13 mouse cellular contexts compared by ENCODE assay signal in the genomic region with DNA sequence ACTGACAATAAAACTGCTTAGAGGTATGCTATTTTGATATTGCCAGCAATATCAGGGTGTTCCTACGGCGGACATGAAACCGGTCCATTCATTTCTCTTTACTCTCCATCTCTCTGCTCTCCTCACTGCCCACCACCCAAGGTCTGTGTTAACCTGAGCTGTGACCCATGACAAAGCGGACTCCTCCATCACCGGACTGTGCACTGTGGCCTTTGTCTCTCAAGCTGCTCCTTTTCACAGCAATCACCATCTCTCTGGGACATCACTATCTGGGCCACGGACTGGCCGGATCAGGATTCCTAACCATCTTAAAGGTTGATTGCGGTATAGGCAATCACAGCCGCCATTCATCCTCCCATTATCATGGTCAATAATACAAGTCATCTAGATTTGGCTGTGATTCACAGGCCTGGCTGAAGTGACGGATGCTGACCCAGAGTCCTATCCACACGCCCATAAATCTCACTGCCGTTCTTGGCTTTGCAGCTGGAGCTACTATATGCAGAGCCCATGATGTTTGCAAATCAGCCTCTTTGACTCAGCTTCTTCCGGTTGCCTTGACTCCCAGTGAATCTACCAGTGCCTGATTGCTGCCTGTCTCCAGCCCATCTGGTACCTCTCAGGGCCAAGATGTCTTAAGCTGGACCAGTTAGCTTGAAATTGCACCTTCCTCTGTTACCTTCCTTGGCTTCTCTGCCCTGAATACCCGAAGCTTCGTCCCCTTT. TPM values are rescaled to one million over a fixed set of nuclear protein-coding genes. Genes with fewer than 3 reads are reported as not detected.
DNase-seq lines count a peak whose midpoint lies in the region.
"Had no signal": no experiment of that assay in that cellular context is flagged by ENCODE, and none has a peak within 500 bp of the region (broad histone marks: within the 10 kb centered on the region; RNA-seq: fewer than 3 reads in every experiment).

No protein-coding gene starts in this region.

- peak overlapping the region; percentile 13; the same call in 1 of the 2 replicates for H3K27ac ChIP-seq in midbrain, embryonic 10.5 days (replicated peaks)
- H3K27ac ChIP-seq: embryonic facial prominence, embryonic 15.5 days; kidney, embryonic 15.5 days; limb, embryonic 13.5 days had no signal

- WGBS in midbrain, embryonic 10.5 days, result 54% methylated on average over 15 of the region's 15 CpGs

- H3K9me3 ChIP-seq in midbrain, embryonic 10.5 days (replicated peaks), result peaks cover 5% of the 10 kb centered on the region; the same call in 1 of the 2 replicates
- H3K9me3 ChIP-seq: embryonic facial prominence, embryonic 15.5 days; kidney, embryonic 15.5 days had no signal

- no peaks in the 10 kb centered on the region for H3K36me3 ChIP-seq in midbrain, embryonic 10.5 days
- H3K36me3 ChIP-seq: embryonic facial prominence, embryonic 15.5 days; kidney, embryonic 15.5 days; limb, embryonic 13.5 days had no signal

- H3K27me3 ChIP-seq in midbrain, embryonic 10.5 days (ENCODE audit: low read depth, poor library complexity, severe bottlenecking), result peaks cover 5% of the 10 kb centered on the region; the same call in 1 of the 2 replicates
- H3K27me3 ChIP-seq: embryonic facial prominence, embryonic 15.5 days; kidney, embryonic 15.5 days had no signal

- H3K4me1 ChIP-seq in midbrain, embryonic 10.5 days, result peaks cover 31% of the 10 kb centered on the region
- H3K4me1 ChIP-seq: embryonic facial prominence, embryonic 15.5 days; limb, embryonic 13.5 days had no signal

- no peak overlapping the region for H3K4me3 ChIP-seq in midbrain, embryonic 10.5 days
- H3K4me3 ChIP-seq: embryonic facial prominence, embryonic 15.5 days; kidney, embryonic 15.5 days; limb, embryonic 13.5 days had no signal

- peak; percentile 54 for DNase-seq in embryo, embryonic 10 days (ENCODE audit: low spot score)
- no peak for DNase-seq in embryo, embryonic 9.5 days (ENCODE audit: extremely low spot score)
- peak; percentile 37 to 67 for DNase-seq in right cerebral cortex, postnatal 10 days (ENCODE audit: low spot score in 2 of 2)
- DNase-seq in right cerebral cortex, postnatal 36 days (ENCODE audit: low spot score in 2 of 2), result no peak
- peak; percentile 40 for DNase-seq in midbrain, embryonic 10.5 days (ENCODE audit: low spot score)
- no peak for DNase-seq in layer of hippocampus, postnatal 10 days (ENCODE audit: low spot score in 2 of 2)
- DNase-seq in left cerebral cortex, adult 8-10 months (ENCODE audit: low spot score in 2 of 2), result no peak
- no peak for DNase-seq in urinary bladder, adult 18-20 months (ENCODE audit: low spot score in 2 of 2)
- DNase-seq: heart, postnatal 4 days; lung, adult 2 months had no signal

RNA-seq across cellular contexts. Expression of a gene that starts 28.1 kb away (rescaled TPM):
- polyA plus RNA-seq in midbrain, embryonic 10.5 days (2016; fragmentation: Nextera tagmentation; extraction: Ambion mirVana), result 47.2 and 56.2 TPM in 2 replicates
- total RNA-seq in layer of hippocampus, postnatal 10 days (2021), result 10 to 100 TPM; 70.9 to 73.6 TPM
- total RNA-seq in left cerebral cortex, adult 8-10 months (2022), result 10 to 100 TPM; 43.1 to 54.8 (median 50.6) TPM

Comparison
In these comparisons a context has a peak if more than half of its experiments do, and no peak if none do; other contexts are left out.
1. DNase-seq: peak in embryo, embryonic 10 days (single experiment), right cerebral cortex, postnatal 10 days (2 of 2) and midbrain, embryonic 10.5 days (single experiment); none in embryo, embryonic 9.5 days (single experiment), right cerebral cortex, postnatal 36 days (0 of 2), layer of hippocampus, postnatal 10 days (0 of 2), left cerebral cortex, adult 8-10 months (0 of 2) and urinary bladder, adult 18-20 months (0 of 2).